Mouse (Mus musculus) spleen, postnatal 10 days (tissue): ENCODE measurements around the gene S100pbp.

Experiments used
- DNase-seq, 2 experiments: peaks; one replicate each; pipeline ENCODE4 v3.0.0; 2021 to 2022; ENCODE audit warnings: low spot score in 2 of 2

Gene S100pbp

DNA sequence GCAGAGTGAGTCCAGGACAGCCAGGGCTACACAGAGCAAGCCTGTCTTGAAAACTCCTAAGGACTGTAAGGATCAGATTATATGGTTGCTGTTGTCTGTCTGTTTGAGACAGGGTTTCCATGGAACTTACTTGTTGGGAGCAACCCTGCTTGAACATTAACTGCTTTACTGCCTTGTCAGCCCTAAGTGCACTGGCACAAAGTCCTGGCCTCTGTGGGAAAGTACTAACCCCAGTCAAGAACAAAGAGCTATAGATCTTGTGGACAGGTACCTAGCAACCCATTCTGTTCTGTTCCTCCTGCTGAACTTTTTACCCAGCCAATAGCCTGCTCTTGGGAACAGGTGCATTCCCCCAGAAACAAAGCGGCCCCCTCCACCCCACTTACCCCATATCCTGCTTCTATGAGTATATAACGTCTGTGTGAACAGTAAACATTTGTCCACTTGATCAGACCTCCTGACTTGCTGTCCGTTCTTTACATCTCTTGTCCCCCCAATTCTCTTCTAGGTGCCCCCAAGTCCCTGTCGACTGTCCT lies 38.2 kb downstream of the S100pbp start:
- no peak for DNase-seq

DNA sequence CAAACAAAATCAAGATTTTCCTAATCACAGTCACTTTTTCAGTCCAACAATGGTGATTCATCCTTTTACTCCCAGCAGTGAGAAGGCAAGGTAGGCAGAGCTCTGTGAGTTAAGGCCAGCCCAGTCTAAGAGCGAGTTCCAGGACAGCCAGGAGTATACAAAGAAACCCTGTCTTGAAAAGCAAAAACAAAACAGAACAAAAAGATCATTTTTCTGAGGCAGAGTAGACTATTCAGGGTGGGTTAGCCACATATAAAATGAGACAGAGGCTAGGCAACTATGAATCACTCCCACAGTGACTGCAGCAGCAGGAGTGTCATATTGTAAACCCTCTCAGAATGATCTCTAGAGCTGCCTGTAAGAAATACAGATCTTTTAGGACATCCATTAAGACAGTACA lies 40.2 kb downstream of the S100pbp start:
- no peak for DNase-seq

DNA sequence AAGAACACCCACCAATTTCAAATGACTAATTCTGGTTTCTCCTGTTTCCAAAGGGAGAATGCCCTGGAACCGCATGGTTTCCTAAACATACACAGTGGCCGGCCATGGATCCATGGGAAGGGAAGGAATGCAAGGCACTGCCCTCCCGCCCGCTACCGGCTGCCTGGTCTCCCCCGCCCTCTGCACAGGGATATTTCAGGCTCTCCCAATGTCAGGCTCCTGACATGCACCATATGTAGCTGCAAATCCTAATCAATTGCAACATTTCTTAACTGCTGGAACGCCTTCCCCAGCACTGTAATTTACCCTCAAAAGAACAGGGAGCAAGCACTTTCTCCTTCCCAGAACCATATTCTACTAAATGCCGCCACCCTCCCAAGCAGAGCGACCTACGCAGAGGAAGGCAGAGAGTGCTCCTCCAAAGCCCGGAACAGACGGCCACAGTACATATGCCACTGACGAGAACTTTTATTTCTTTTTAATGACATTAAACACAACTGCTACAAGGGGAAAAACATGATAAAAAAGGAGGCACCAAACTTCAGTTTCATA lies 41.9 kb downstream of the S100pbp start:
- no peak for DNase-seq

DNA sequence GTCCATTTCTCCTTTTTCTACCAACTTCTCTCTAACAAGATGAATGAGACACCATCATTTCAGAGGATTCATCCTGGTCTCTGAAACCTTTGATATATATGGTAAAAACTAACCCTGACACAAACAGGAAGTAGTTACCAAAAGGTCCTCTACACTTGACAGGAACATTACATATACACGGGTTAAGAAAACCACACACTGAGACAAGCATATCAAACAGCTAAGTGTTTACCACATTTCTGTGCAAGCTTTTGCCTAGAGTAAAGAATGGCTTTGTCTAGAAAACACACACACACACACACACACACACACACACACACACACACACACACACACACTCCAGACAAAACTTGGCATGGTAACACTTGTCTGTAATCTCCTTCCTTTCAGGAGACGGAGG lies 43.1 kb downstream of the S100pbp start:
- no peak for DNase-seq

DNA sequence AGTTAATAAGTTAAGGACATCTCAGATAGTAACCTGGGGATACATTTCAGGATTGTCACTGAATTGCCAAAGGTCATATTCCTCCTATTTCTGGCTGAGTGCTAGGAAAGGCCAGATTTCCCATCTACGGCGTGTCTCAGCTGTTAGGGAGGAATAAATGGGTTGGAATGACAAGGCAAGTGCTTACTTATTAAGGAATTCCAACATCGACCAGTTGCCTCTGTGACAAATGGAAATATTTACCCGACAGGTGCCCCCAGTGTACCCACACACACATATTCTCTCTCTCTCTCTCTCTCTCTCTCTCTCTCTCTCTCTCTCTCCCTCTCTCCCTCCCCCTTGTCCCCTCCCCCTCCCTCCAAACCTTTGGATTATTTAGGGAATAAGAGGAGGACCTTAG lies 43.6 kb downstream of the S100pbp start:
- no peak for DNase-seq

DNA sequence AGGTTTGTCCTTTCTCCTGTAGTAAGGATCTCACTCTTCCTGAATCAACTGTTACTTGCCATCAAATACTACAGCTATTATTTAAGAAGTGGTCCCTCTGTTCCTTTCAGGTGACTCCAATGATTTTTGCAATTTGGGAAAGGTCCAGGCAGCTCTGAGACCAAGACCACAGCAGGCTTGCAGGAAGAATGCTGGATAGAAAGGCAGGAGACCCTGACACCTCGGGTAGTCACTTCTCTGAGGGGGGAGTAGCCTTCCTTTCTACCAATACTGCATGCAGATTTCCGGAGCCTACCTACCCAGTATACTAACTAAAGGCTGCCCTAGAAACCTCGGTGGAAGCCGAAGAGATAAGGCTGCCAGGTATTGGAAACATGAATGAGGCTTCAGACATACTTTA lies 44.1 kb downstream of the S100pbp start:
- no peak for DNase-seq

DNA sequence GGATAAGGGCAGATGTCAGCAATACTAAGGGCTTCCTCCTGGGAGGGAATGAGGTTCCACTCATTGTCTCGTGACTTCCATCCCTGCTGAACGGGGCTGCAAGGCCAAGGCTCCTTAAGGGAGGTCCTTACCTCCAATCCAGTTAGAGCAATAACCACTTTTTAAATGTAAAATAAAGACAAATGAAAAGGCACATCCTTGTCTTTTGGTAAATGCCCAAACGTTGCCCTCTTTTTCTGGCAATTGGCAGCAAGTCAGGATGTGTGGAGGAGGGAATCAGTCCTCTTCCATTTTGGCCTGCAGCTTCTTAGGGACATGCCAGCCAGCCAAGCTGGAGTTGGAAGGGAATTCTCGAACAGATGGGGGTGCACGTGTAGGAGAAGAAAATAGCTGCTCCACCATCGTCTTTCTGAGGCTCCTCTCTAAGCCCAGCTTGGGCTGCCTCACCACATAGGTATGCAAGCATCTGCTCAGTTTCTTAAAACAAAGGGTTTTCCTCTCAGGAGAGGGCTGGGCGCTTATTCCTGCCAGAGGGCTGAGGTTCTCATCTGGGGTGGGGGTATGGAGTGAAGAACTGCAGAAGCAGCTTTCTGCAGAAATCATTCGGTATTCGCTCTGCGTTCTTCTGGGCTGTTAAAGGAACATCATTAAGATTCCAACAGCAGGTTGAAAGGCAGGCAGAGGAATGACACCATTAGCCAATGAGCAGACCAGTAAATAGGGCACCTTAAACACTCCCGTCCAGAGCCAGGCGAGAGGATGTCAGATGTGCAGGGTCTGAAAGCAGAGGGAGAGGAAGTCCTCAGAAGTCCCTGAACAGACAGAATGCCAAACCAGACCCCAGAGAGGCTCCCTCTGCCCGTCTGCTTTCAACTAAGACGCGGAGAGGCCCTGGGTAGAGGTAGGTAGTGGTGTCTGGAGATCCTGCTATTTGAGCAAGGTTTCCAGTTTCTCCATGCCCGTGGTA lies 44.8 kb downstream of the S100pbp start:
- DNase-seq, result no peak

DNA sequence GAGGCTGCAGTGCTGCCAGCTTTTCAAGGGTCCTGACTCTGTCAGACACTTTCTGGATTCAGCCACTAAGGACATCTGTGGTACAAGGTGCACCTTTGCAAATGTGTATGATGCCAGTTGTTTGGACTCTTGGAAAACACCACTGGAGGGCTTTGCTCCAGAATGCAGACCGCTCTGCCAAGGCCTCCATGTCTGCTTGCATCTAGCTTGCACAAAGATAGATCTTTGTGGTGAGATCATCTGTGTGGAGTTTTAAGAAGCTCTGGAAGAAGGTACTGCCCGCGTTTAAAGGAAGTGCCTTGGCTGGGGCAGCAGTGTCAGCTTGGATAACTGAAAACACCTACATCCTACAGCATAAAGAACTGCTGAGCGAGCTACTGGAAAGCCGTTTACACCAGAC lies 46.0 kb downstream of the S100pbp start:
- no peak for DNase-seq

DNA sequence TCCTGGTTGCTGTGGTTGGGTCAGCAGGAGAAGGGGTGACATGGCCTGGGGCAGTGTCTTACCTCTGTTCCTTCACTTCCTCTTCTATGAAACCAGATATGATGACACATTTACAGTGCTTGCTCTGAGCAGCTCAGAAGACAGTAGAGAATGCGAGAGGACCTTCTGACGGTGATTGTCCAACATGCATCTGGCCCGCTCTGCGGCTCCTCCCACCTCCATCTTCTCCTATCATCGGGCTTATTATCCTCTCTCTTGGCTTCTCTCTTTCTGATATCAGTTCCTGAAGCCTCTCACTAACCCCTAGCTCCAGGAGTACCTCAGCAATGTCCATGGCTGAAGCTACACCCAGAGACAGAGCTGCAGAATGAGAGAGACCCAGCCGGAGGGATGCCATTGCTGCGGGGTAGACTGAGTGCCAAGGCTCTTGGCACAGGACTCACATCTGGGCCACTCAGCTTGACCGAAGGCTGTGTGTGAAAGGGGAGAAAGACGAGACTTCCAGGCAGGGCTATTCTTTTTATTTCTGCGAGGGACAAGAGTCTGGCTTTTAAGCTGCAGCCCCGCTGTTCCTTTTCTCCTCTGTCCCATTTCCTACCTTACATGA lies 47.0 kb downstream of the S100pbp start:
- DNase-seq, result no peak

DNA sequence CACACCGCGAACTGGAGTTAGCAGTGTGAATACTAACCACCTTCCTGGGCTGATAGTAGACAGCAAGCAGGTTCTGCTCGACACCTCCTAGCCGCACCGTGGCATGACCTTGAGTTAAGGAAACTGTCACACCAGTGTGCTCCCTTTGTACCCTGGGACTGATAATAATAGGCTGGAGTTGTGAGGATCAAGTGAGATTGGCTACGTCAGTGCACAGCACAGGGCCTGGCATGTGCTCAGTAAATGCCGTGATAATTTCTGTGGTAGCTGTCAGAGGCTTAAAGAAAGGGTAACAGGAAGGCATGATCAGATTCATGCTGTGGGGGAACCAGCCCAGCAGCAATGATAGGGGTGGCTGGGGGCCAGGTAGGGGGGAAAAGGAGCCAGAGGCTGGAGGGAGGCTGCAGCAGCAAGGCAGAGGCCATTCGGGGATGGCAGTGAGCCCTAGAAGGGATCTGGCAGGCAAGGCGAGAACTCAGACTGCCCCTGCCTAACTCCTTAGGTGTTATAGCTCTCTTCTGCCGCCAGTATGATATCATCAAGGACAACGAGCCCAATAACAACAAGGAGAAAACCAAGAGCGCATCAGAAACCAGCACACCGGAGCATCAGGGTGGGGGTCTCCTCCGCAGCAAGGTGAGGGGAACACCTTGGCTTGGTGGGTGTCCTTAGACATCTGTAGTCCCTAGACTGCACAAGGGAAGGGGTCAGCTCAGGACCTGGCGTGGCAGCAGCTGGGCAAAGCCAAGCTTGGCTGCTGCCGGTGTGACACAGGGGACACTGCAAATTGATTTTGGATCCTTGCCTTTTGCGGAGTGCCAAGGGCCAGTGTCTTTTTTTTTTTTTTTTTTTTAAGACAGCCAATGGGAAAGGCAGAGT lies 47.7 kb downstream of the S100pbp start:
- DNase-seq, result no peak

DNA sequence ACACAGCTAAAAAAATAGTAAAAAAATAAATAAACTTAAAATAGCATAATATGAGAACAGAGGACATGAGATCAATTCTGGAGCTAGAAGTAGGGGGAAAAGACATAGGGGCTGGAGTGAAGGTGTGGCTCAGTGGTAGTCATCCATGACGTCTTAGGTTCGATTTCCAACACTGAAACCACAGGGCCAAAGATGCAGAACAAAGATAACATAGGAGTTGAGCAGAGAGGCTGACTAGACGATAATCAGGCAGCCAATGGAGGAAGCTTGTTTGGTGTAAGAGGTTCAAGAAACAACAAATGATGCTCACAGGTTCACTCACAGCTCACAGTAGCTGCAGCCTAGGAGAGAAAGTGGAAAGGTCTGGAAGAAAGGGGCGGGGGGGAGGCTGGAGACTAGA lies 48.7 kb downstream of the S100pbp start:
- DNase-seq, result no peak

DNA sequence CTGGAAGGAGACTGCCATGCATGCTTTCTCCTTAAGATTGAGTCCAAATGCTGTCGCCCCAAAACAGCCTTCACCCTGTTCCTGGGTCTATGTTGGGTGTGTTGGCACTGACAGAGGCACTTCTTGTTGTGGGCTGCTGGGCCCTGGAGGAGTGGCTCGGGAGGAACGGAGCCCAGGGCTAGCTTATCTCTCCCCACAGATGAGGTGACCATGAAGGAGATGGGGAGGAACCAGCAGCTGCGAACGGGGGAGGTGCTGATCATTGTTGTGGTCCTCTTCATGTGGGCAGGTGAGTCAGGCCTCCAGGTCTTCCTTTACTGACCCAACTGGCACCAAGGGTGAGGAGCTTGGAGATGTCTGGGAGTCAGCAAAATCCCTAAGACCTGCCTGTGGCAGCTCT lies 49.9 kb downstream of the S100pbp start:
- peak in 1 of 2 experiments; percentile 60 for DNase-seq

DNA sequence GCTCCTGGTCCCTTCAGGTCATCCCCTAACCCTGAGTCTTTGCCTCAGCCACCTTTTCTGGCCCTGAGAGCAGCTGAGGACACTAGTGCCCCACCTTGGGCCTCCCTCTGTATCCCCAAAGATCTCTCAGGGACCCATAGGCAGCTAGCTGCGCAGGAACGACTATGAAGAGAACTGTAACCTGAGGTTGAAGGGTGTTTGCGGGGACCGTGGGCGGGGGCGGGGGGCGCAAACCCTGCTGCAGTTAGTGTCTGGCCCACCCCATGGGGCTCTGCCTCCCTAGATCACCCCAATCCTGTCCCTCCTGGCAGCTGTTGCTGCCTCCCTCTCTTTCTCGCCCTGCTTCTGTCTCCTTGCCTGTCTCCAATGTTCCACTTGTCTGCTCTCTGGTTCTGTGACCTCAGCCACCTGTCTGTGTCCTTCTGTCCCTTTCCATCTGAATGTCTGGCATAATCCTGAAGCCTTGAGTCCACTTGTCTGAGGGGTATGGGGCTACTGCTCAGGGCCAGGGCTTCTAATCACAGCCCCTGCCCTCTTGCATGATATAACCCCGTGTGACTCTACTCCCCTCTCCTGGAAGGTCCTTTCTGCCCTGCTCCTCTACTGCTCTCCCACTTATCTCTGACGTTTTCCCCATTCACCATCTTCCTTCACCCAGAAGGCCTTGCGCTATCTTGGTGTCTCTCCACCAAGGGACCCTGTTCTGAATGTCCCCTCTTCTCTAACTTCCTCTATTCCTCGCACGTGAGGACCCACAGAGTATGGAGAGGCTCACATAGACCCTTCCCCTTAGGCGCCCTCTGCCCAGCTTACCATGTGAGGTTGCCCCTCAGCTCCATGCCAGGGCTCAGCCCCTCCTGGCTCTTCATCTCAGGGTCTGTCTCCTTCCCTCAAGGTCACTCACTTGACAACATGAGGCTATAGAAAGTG lies 51.9 kb downstream of the S100pbp start:
- DNase-seq, result no peak

DNA sequence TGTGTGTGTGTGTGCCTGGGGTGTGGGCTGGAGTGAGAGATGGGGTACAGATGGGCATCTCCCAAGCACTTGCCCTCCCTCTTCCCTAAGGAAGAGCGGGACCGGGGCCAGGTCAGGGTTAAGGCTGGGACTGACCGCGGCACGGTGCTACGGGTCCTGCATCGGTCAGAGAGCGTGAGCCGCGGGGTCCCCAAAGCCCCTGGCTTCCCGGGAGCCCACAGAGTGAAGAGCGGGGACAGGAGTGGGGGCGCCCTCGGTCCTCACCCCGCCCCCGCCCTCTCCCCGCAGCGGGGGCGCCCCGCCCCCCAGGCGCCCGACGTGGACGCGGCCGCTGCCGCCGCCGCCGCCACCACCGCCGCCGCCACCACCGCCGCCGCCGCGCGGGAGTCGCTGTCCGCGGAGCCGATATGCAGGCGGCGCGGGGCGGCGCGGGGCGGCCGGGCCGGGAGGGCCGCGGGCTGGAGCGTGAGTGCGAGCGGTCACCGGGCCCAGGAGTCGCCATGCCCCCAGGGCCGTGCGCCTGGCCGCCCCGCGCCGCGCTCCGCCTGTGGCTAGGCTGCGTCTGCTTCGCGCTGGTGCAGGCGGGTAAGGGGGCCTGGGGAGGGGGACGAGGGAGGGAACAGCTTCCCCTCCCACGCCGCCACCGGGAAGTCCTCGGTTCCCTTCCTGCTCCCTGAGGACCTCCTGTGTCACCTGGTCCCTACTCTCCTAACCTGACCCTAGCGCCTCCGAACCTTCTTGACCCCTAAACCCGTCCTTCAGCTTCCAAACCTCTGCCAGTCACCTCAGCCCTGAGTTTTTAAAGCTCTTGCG lies 52.7 kb downstream of the S100pbp start, which contains the start of gene Fndc5:
Gene Fndc5, plus strand, starts transcription at position 421 of the 813 bp plus-strand sequence.
- no peak for DNase-seq

DNA sequence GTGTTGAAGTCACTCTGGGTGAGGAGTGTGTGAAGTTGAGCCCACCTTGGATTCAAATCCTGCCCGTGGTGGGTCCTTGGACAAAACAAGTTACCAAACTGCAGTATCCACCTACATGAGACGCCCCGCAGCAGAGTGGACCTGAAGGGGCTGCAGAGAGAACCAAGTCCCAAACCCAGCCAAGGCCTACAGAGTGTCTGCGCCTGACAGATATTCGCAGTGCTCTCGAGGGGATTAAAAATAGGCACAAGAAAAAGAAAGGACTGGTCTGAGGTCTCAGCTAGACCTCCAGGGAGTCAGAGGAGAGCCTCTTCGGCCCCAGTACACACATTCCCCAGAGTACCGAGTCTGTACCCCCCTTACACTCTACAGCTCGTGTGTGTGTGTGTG lies 53.3 kb downstream of the S100pbp start:
- no peak for DNase-seq

DNA sequence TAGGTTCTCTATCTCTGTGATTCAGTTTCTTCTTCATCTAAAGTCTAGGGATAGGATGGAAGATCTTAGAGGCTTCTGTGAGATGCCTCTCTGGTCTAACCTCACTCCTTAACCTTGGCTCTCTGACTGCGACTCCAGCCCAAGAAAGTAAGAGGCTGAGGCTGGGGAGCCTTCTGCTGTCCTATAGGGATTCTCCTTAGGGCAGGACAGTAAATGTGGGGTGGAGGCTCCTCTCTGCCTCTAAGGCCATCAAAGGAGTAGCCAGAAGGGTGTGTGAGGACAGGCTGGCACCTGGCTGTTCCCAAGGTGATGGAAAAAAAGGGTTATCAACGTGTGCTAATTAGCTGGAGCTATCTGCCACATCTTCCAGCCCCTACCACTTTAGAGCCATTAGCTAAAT lies 53.9 kb downstream of the S100pbp start:
- no peak for DNase-seq

DNA sequence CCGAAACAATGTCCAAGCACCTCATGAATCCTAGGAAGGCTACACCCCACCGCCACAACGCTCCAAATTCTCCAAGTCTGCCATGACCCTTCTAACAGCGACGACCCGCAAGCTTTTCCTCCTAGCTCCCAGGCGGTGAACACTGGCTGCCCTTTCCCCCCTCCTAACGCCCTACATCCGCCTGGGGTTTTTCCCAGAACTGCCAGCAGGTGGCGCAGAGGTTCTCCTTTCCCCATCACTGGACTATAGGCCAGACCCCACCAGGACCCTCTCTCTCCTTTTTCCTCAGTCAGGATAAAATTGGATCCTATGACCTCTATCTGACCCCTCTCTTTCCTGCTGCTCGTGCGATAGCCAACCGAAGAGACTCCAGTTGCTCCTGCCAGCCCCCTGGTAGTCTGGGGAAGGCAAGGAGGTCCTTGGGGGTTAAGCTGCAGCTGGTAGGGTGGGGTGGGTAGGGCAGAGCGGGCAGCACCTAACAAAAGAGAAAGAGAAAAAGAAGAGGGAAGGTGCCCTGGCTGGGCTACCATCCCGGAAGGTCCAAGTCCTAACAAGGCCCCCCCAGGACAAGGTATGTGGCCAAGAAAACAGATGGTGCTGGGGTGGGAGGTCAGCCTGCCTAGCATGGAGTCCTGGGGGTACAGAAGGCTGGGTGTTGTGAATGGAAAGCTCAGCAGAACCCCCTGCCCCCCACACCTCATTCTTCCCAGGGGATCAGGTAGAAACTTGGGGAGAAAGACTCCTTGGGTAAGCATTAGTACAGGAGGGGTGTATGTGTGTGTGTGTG lies 54.5 kb downstream of the S100pbp start:
- DNase-seq, result peak; percentile 66 to 84

DNA sequence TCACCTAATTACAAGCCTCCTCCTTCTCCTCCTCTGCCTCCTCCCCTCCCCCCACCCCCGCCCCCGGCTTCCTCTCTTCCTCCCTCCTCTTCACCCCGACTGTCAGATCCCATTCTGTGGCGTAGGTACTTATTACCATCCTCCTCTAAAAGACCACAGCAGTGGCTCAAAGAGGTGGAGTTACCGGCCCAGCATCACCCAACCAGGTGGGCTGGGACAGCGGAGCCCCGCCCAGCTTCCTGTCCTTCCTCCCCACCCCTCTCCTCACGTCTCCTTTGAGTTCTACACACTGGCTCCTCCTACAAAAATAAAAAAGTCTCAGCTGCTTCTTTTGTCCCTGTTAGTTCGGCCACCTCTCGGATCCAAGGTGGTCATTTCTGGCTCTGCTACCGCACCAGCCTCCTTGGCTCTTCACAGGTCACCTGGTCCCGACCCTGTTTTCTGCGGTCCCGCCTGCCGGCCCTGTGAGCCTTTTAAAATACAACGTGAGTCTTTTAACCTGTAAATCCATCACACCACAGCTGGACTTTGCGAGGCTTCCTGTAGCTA lies 58.7 kb downstream of the S100pbp start:
- no peak for DNase-seq
